Mouse (Mus musculus) gonadal fat pad, adult 2 months (tissue): ENCODE data around the gene Pex16. TPM values are rescaled to one million over a fixed set of nuclear protein-coding genes. Genes with fewer than 3 reads are reported as not detected.

ENCODE experiments used
- DNase-seq: peaks from one replicate; pipeline ENCODE4 v3.0.0-alpha.2; 2012; ENCODE audit warnings: low read depth
- polyA plus RNA-seq: library from polyadenylated mRNA; depleted of rRNA; stranded (reverse); fragments of >200 nt; gene quantifications from 2 replicates; pipeline ENCODE4 v1.2.3, GENCODE M21; 2012; rRNA removed

The Pex16 gene
- 96.0 and 180 TPM in 2 replicates for polyA plus RNA-seq

- no peak for DNase-seq
These were observed at the start of gene Pex16, which contains the start of gene Large2 for GRCm38 (mm10) chr2:92374514-92374913. Pex16 (plus strand) TSS chr2:92374676. Large2 (minus strand) TSS chr2:92374869.

DNA sequence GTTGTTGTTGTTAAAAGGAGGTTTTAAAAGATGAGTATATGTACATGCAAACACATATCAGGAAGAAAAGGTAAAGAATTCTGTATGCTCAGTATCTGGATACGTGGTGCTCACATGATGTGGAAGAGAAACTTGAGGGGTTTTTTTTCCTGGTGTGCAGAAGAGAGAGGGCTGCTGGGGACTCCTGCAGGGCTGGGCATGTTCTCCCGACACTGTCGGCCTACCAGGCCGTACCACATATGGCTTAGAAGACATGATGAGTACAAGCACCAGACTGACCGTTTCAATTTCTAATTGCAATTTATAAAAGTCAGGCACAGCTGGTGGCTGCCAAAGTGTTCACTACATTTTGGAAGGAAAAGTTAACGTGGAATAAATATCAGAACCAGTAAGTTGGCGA is 48.8 kb upstream of the Pex16 start:
- no peak for DNase-seq

DNA sequence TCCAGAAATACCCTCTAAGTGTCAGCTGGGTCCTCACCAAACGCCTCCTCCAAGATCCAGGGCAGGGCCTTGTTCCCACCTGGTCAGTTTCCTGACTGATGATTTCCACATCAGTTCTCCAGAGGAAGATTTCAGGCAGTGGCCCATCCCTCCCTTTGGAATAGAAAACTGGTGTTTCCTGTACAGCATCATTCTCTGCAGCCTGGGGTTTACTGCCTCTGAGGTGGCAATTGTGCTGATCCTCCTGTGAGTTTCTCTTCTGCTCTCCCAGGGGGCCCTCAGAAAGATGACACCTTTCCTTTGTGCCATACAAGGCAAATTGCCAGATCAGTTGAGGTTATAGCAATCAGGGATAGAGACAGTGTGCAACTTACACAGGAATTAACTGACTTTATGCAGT is 48.3 kb upstream of the Pex16 start:
- DNase-seq, result no peak

DNA sequence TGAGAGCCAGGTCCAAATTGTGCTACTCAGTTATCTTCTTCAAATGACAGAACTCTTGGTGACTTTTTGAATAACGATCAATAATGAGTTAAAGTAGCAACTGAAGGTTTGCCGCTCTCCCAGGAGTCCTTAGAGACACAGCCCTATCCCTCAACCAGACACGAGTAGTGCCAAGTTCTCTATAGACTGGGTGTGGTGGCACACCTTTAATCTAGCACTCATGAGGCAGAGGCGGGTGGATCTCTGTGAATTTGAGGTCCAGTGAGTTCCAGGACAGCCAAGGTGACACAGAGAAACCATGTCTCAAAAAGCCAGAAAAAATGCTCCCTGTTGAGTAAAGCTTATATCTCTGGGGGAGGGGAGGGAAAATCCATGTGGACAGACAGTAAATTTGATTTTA is 46.9 kb upstream of the Pex16 start:
- DNase-seq, result no peak

- DNase-seq, result no peak
These were observed 46.3 kb upstream of the Pex16 start for GRCm38 (mm10) chr2:92328206-92328605.

DNA sequence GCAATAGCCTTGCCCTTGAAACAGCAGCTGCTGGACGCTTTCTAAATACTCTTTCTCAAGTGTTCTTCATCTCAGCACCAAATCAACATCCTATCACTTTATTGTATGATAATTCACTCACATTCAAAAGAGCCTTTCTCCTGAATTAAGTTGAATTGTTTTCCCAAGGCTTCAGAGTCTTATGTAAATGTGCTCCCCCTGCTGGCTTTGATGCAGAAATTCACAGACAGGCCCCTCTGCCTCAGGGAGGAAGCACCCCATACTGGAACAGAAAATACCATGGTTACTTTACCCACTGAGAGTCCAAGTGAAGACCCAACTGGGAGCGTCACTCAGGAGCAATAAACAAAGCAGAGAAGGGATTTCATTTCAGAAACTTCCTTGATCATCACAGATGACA is 43.6 kb upstream of the Pex16 start:
- DNase-seq, result no peak

GRCm38 (mm10) chr2:92331410-92331809 is 43.1 kb upstream of the Pex16 start:
- no peak for DNase-seq

GRCm38 (mm10) chr2:92331871-92332270 is 42.6 kb upstream of the Pex16 start:
- no peak for DNase-seq

- no peak for DNase-seq
These were observed 32.1 kb upstream of the Pex16 start for GRCm38 (mm10) chr2:92342418-92342817.

DNA sequence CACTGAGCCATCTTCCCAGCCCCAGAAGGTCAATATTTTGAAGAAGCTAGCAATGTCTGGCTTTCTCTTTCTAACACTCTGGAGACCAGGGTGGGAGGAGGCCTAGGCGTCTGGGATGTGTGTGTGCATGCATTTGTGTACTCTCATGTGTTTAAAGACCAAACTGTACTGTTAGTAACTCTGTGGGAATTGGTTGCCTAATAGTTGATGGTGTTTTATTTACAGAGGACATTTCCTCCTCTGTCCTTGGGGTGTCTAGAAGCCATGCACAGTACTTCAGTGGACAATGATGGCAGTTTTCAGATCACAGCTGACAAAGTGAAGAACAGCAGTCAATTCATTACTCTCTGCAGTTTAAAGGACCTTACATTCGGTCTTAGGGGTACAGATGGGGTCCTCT is 27.3 kb upstream of the Pex16 start:
- no peak for DNase-seq

GRCm38 (mm10) chr2:92349589-92350425 is 24.7 kb upstream of the Pex16 start:
- no peak for DNase-seq

- DNase-seq, result no peak
These were observed 23.8 kb upstream of the Pex16 start for GRCm38 (mm10) chr2:92350686-92351085.

DNA sequence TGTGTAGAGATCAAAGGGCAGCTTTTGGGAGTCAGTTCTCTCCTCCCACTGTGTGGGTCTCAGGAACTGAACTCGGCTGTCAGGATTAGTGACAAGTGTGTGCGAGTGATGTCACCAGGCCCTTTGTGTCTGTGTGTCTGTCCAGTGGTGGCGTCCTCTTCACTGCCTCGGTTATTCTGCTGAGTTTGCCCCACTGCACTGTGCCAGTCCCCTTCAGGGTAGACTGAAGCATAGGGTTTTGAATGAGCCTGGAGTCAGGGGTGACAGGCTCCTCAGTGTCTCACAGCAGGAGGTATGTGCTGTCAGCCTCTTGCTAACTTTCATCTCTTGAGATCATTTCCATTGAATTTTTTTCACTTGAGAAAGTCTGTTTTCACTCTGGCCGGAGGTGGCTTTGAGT is 21.1 kb upstream of the Pex16 start:
- DNase-seq, result no peak

DNA sequence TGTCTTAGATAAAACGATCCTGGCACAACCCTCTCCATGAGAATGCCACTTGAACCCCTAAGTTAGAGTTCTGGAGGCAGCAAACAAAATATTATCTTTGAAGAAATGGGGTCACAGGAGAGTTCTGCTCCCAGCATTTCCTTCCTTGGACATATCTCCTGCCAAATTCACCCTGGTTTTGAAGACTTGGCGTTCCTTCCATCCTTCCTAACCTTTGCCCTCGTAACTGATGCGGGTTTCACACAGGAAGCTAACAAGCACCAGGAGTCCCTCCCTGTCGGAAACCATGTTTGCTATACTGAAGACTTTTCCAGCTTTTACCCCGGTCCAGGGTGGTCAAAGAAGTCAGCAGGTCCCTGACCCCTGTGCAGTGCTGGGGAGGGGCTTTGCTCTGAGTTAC is 20.3 kb upstream of the Pex16 start:
- no peak for DNase-seq

GRCm38 (mm10) chr2:92359301-92359700 is 15.2 kb upstream of the Pex16 start:
- DNase-seq, result no peak

GRCm38 (mm10) chr2:92360186-92360823 is 14.2 kb upstream of the Pex16 start:
- DNase-seq, result no peak

DNA sequence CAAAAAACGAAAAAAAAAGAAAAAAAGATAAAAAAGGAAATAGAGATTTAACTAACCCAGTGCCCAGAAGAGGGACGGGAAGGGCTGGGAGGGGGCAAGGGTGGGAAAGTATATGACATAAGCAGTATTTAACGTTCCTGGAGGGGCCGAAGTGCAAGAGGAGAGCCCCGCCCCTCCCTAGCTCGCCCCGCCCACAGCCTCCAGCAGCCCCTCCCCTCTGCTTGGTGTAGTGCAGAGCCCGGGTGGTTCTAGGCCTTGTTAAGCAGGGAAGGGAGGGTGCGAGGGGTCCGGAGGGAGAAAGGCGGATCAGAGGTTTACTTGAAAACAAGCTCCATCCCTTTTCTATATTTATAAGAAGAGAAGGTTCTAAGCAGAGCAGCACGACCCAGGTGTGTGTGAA is 13.6 kb upstream of the Pex16 start:
- DNase-seq, result no peak

DNA sequence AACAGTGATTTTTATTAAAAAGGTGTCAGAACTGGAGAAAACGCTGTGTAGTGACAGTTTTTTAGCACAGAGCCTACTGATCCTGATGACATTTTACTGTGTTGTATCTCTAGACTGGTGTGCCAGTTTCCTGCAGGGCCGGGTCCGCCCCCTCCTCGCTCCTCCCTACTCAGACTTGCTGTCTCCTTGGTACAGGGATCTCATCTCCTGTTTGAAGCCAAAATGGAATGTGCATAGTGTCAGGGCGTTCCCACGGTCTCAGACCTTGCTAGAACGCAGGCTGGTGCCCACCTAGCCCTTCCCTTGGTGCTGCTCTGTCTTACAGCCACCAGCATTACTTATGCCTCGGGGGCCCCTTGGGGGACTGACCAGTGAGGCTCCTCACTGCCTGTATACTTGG is 12.7 kb upstream of the Pex16 start:
- no peak for DNase-seq

- no peak for DNase-seq
These were observed 11.8 kb upstream of the Pex16 start for GRCm38 (mm10) chr2:92362571-92363228.

GRCm38 (mm10) chr2:92364086-92364485 is 10.4 kb upstream of the Pex16 start:
- no peak for DNase-seq

GRCm38 (mm10) chr2:92365568-92365967 is 8.9 kb upstream of the Pex16 start:
- DNase-seq, result no peak

DNA sequence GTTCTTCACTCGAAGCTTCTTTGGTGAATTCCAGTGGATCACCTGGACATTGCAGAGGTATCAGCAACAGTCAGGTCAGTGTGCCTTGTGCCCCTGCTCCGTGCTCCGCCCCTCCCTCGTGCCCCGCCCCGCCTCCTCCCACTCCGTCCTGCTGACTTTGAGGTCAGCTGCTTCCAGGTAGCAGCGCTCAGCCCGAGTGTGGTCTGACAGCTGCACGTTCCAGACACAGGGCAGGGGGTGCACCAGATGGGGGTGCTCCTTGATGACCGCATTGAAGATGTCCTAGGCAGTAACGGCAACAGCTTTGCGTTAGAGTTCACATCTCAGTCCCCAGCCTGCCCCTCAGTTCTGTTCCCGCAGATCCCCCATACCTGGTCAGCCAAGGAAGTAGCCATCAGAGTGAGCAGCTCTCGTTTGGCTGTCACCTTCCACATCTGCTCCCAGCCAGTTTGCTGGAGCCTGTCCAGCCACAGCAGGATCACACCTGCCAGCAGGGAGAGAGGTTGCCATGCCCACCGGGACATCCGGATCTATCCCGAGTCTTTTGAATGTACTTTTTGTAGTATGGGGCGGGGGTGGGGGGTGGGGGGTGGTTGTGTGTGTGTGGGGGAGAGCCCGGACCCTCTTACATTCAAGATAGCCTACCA is 7.0 kb upstream of the Pex16 start:
- no peak for DNase-seq
